Mouse (Mus musculus): ENCODE measurements around the gene Actr5. TPM values are rescaled to one million over a fixed set of nuclear protein-coding genes. Genes with fewer than 3 reads are reported as not detected.

Actr5 gene
- total RNA-seq, 4 experiments from 2014 or later, result 5.0 to 6.4 (median 6.3) TPM

DNA sequence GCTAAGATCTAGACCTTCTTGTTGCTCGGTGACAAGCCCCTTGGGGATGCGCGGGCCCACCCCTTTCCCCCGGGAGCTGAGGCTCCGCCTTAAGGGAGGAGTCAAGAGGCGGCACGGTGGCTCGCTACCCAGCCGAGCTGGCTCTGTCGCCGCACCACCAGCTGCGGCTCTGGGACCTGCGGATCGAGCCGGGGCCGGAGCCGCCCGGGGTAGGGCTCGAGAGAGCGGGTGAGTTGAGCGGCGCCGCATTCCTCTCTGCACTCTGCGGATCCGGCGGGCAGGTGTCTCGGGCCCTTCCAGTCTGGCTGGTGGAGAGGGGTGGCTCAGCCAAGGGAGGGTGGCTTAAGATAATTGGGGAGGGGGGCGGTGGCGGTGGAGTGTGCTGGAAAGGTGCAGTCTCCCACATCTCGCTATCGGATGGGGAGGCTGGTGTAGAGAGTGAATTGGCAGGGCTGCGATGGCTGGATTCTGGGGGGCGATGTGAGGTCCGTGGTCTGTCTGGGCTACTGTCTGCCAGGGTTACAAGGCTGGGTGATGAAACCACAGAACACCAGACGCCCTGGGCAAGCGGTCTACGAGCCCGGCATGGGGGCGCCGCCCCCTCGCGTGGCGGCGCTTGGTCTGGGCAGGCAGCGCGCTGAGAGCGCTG, 42.5 kb downstream of the Actr5 start:
- DNase-seq (ENCODE audit: low spot score), result peak; percentile 67

DNA sequence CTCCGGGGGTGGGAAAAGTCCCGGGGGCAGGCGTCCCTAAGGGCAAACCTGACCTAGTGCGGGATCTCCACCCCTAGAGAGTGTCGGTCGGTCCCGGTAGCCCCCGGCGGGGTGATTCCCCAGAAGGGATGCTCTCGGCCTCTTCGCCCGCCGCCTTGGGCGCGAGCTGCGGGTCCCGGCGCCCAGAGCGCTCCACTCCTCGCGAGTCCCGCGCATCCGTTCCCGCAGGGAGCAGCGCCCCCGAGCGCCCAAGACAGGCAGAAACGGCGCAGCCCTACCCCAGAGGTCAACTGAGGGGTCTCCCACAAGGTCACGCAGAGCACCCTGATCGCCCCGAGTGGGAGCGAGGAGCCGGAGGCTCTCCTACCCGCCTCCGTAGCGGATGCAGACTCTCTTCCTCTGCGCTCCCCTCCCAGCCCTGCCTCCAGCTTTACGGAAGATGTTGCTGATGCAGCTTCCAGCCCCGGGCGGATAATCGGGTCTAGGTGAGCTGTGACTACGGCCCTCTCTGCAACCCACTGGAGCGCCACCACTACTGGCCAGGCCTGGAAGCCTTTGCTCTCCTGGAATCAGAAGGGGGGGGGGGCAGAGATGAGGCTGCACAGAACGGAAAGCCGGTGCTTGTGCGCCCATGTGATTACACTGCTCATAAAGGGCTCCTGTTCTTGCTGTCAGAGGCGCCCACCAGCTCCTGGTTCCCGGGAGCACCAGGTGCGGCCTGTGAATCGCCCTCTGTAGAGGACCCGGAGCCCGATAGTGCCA, 43.2 kb downstream of the Actr5 start:
- no peak for DNase-seq (ENCODE audit: low spot score)

DNA sequence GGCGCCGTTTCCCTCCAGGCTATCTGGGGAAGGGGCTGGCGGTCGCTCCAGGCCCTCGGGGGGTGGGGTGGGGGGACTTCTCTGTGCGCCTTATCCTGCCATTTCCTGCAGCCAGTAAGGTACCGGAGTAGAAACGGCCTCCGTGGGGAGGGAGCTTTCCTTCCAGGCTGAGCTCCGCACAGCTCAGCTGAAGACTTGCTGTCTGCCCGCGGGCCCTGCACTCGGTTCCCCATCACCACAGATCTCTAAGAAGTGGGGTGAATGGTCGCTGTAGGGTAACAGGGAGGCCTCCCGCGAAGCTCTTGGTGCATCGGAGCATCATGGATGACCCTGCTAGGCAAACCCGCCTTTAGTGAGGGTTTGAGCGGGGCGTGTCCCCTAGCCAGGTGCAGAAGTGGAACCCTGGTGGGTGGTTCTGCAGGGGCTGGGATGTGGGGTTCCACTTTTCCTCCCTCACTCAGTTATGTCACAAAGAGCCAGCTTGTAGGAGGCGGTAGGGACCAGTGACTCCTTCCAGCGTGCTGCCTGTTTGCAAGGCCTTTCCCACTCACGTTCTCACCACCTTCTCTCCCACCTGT, 43.8 kb downstream of the Actr5 start:
- no peak for DNase-seq (ENCODE audit: low spot score)

- DNase-seq (ENCODE audit: low spot score), result no peak
Observed at GRCm38 (mm10) chr2:158669199-158670195, 44.8 kb downstream of the Actr5 start.

GRCm38 (mm10) chr2:158670571-158670970, 45.9 kb downstream of the Actr5 start:
- no peak for DNase-seq (ENCODE audit: low spot score)

- DNase-seq (ENCODE audit: low spot score), result peak; percentile 87
Observed at GRCm38 (mm10) chr2:158672829-158673228, 48.1 kb downstream of the Actr5 start.

DNA sequence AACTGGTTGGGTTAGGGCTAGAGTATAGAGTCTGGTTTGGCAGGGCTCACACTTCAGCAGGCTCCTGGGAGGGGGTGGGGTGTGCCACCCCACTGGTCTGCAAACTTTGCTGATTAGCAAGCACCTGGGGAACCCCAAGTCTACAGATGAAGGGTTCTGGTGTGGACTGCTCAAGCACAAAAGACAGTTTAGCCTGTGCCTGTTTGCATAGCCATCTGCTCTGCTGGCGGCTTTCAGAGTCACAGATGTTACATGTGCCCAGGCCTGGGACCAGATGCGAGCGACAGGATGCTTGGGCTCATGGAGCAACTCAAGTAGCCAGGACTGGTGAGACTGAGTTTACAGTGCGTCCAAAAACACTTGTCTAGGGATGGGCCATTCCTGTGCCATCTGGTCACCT, 48.8 kb downstream of the Actr5 start:
- no peak for DNase-seq (ENCODE audit: low spot score)

DNA sequence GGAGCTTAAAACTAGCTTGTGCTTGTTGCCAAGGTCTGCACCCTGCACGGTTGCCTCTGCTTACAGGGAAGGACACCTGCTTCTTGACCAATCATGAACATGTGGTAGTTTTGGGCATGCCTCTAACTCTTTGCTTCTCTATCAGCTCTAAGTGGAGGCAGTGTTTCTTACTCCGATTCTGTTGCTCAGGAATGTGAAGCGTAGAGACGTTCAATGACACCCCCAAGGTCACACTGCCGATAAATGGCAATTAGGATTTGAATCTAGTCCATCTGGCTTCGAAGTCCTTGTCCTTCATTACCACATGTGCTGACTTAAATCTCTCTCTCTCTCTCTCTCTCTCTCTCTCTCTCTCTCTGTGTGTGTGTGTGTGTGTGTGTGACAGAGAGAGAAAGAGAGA, 49.4 kb downstream of the Actr5 start:
- DNase-seq (ENCODE audit: low spot score), result no peak

DNA sequence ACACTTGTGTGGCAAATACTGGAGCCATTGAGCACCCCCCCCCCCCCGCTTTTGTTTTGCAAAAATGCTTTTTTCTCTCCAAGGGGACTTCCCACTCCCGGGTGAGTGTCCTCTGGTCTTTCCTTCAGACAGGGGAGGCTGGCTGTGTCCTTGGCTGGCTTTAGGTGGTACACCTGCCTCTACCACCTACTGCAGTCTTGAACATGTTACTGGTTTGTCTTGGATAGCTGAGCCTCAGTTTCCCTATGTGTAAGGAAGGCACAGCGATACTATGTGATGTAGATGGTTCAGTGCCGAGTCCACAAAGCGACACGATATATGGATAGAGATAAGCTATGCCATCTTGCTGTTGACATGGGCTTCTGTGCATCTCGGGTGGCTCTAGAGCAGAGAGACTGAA, 50.1 kb downstream of the Actr5 start:
- DNase-seq (ENCODE audit: low spot score), result no peak

GRCm38 (mm10) chr2:158675161-158675560, 50.5 kb downstream of the Actr5 start:
- no peak for DNase-seq (ENCODE audit: low spot score)

DNA sequence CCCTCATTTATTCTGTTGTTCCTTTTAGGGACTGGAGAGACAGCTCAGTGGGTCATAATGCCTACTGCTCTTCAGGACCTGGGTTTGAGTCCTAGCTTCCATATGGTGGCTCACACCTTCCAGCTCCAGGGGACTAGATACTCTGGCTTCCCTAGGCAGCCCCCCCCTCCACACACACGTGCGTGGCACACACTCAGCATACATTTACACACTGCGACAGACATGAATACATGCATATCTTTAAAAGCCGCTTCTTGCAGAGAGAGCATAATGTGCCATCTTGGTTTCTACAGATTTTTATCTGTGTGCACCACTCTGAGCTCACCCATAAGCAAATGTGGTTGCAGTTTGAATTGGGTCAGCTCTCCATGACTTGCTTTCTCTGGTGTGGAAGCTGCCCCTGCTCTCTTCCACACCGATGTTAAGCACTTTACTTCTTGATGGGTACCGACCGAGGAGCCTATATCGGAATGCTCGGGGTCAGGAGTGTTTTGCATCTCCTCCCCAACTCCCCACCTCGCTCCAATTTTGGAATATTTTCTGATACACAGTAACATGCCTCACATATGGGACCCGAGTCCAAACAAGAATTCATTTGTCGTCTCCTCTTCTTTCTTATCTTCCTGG, 51.3 kb downstream of the Actr5 start:
- DNase-seq (ENCODE audit: low spot score), result no peak

- no peak for DNase-seq (ENCODE audit: low spot score)
Observed at GRCm38 (mm10) chr2:158677946-158678345, 53.3 kb downstream of the Actr5 start.

DNA sequence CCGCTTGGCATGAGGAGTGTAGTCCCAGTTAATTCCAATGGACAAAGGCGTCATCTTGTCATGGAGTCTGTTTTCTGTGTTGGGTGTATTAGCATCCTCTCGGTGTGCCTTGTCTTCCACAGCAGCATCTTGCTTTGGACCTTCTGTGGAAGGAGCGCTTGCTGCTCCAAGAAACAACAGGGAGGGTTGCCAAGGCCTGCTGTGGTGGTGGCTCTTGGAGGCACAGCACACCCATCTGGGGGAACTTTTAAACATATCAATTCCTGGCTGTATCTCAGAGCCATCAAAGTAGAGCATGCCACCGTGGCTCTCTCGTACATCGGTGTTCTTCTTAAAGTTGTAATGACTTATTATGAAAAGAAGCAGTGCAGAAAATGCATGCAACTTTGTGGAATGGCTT, 54.4 kb downstream of the Actr5 start:
- no peak for DNase-seq (ENCODE audit: low spot score)

- no peak for DNase-seq (ENCODE audit: low spot score)
Observed at GRCm38 (mm10) chr2:158680357-158680889, 55.7 kb downstream of the Actr5 start.

- DNase-seq (ENCODE audit: low spot score), result no peak
Observed at GRCm38 (mm10) chr2:158681714-158682113, 57.0 kb downstream of the Actr5 start.

GRCm38 (mm10) chr2:158682344-158683037, 57.8 kb downstream of the Actr5 start:
- DNase-seq (ENCODE audit: low spot score), result no peak

DNA sequence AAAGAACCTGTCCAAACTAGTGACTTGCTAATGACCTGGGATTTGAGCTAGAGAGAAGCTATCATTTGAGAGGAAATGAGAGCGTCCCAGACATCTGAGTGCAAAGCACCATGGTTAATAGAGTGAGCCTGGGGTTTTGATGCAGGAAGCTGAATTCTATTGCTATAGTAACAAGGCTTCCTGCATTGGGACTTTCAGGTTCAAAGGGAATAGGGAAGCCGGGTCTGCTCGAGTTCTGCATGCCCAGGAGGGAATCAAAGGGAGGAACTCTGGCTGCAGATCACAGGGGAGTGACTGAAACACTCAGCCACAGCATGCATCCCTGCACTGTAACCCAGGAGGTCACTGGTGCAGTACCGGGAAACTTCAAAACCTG, 58.3 kb downstream of the Actr5 start:
- no peak for DNase-seq (ENCODE audit: low spot score)

DNA sequence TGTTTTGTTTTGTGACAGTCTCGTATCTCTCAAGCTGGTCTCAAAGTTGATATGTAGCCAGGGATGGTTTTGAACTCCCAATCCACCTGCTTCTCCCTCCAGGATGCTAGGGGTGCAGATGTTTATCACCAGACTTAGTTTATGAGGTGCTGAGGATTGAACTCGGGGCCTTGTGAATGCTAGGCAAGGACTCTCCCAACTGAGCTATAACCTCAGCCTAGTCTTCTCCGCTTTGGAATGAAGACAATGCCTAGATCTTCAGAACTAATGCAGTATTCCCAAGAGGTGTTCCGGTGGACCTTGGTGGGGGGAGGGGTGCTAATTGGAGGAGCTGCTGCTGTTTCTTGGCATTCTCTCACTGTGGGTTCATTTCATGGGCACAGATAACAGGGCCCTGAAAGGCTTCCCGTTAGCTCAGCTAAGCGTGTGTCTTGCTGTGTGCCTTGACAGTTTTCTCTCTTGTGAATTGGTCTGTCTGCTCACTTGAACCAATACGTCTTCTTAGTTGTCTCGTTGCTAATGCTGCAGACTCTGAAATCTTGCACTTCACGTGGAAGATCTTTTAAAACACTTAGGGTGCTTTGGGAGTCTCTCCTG, 59.7 kb downstream of the Actr5 start:
- DNase-seq (ENCODE audit: low spot score), result no peak

- DNase-seq (ENCODE audit: low spot score), result no peak
Observed at GRCm38 (mm10) chr2:158684910-158685309, 60.2 kb downstream of the Actr5 start.

- no peak for DNase-seq (ENCODE audit: low spot score)
Observed at GRCm38 (mm10) chr2:158686394-158686793, 61.7 kb downstream of the Actr5 start.
